Mouse (Mus musculus): ENCODE data around the gene Acpp. TPM values are rescaled to one million over a fixed set of nuclear protein-coding genes. Genes with fewer than 3 reads are reported as not detected.
A peak's percentile ranks its signal among the peaks of the same experiment; 100 is the strongest.

Acpp gene
- polyA plus RNA-seq, 1 experiment from 2014 or later, result 0.16 TPM

DNA sequence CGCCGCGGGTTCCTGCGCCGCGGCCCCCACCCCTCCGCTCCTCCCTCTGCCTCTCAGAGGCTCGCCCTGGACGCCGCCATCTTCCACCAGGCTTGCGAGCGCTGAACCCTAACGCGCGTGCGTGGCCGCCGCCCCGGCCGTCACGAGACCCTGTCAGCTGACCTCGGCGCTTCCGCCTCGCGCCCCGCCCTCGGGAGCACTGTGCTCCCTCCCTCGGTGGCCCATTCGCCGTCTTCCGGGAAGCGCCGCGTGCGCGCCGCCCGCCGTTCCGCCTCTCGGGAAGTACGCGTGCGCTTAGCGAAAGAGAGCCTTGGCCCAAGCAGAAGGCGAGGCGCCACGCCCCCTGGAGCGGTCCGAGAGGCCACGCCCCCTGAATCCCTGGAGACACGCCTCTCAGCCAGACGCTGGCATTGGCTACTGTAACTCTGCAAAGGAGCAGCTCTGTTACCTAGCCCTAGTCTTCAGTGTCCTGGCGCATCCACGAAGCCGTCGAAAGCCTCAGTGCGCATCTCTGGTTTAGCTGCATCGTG is 74.7 kb downstream of the Acpp start, which contains the start of gene Dnajc13:
TSS of gene Dnajc13 (minus strand) at position 108 of the 530 bp plus-strand sequence.
- peak within 1 kb of the TSS; percentile 95 for H3K4me3 ChIP-seq
- no peaks in the 10 kb centered on the region for H3K27me3 ChIP-seq
- H3K27ac ChIP-seq, result peak within 1 kb of the TSS; percentile 93
- H3K36me3 ChIP-seq, result no peaks in the 10 kb centered on the region
- 0% methylated on average over 47 of the region's 60 CpGs for WGBS
- H3K9me3 ChIP-seq, result no peaks in the 10 kb centered on the region
- peaks cover 26% of the 10 kb centered on the region for H3K4me1 ChIP-seq (replicated peaks)
- H3K9ac ChIP-seq, result peak within 1 kb of the TSS; percentile 95
- ATAC-seq (ENCODE audit: low FRiP score), result peak; percentile 98
- H3K4me2 ChIP-seq, result peak within 1 kb of the TSS; percentile 84

GRCm38 (mm10) chr9:104262016-104262762 is 75.4 kb downstream of the Acpp start:
- WGBS, result under 1% methylated on average over 36 of the region's 46 CpGs
- no peaks in the 10 kb centered on the region for H3K9me3 ChIP-seq
- peaks cover 31% of the 10 kb centered on the region for H3K4me1 ChIP-seq (replicated peaks)
- no peaks in the 10 kb centered on the region for H3K27me3 ChIP-seq
- peak overlapping the region; percentile 93 for H3K27ac ChIP-seq
- ATAC-seq (ENCODE audit: low FRiP score), result no peak; the same call in none of the 2 replicates
- peak overlapping the region; percentile 95 for H3K9ac ChIP-seq
- peak overlapping the region; percentile 84 for H3K4me2 ChIP-seq
- H3K36me3 ChIP-seq, result no peaks in the 10 kb centered on the region
- H3K4me3 ChIP-seq, result peak overlapping the region; percentile 95

- Histone ChIP-seq H3K9ac (0 out of 2 replicates have a peak overlapping the region, but pooled peaks have one; percentile 25), H3K4me1 (replicated peaks) (peaks cover 37% of the 10 kb centered on the region), H3K4me2 (no peak overlapping the region), H3K9me3 (no peaks in the 10 kb centered on the region), H3K27ac (no peak overlapping the region), H3K36me3 (no peaks in the 10 kb centered on the region), H3K4me3 (no peak overlapping the region), H3K27me3 (no peaks in the 10 kb centered on the region)
- WGBS, result 65% methylated on average over 4 of the region's 4 CpGs
- ATAC-seq (ENCODE audit: low FRiP score), result no peak
These were observed 77.2 kb downstream of the Acpp start for GRCm38 (mm10) chr9:104260306-104260705.

DNA sequence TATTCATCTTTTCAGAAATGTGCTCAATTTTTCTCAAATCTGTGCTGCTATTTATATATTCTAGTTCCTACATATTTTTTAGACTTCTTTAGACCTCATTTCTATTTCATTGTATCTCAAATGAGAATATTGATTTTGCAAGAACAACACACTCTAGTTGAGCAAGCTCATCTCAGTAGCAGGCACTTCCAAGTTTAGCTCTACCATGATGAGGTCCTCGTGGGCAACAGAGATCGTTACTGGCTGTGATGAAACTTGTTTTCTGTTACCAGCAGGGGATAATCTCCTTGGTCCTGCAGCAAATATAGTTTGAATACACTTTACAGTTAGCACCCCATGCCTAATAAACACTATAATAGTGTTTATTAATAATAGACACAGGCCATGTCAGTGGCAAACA is 81.5 kb downstream of the Acpp start:
- H3K36me3 ChIP-seq, result no peaks in the 10 kb centered on the region
- H3K9ac ChIP-seq, result no peak overlapping the region
- 79% methylated on average over 2 of the region's 2 CpGs for WGBS
- no peaks in the 10 kb centered on the region for H3K27me3 ChIP-seq
- H3K4me3 ChIP-seq, result no peak overlapping the region
- H3K4me1 ChIP-seq (replicated peaks), result peaks cover 32% of the 10 kb centered on the region
- no peaks in the 10 kb centered on the region for H3K9me3 ChIP-seq
- H3K4me2 ChIP-seq, result no peak overlapping the region
- H3K27ac ChIP-seq, result no peak overlapping the region
- no peak for ATAC-seq (ENCODE audit: low FRiP score)

GRCm38 (mm10) chr9:104254408-104255180 is 83.0 kb downstream of the Acpp start:
- H3K27ac ChIP-seq, result no peak overlapping the region
- H3K36me3 ChIP-seq, result no peaks in the 10 kb centered on the region
- no peak overlapping the region for H3K9ac ChIP-seq
- peaks cover 18% of the 10 kb centered on the region for H3K4me1 ChIP-seq (replicated peaks)
- no peak for ATAC-seq (ENCODE audit: low FRiP score)
- no peak overlapping the region for H3K4me2 ChIP-seq
- WGBS, result 74% methylated on average over 9 of the region's 9 CpGs
- H3K9me3 ChIP-seq, result no peaks in the 10 kb centered on the region
- H3K27me3 ChIP-seq, result no peaks in the 10 kb centered on the region
- no peak overlapping the region for H3K4me3 ChIP-seq

GRCm38 (mm10) chr9:104252637-104253036 is 84.9 kb downstream of the Acpp start:
- Histone ChIP-seq H3K36me3 (no peaks in the 10 kb centered on the region), H3K4me1 (replicated peaks) (peaks cover 23% of the 10 kb centered on the region), H3K27ac (no peak overlapping the region), H3K4me2 (no peak overlapping the region), H3K4me3 (no peak overlapping the region), H3K9ac (no peak overlapping the region), H3K9me3 (no peaks in the 10 kb centered on the region), H3K27me3 (no peaks in the 10 kb centered on the region)
- ATAC-seq (ENCODE audit: low FRiP score), result no peak
- 92% methylated on average over 3 of the region's 3 CpGs for WGBS

GRCm38 (mm10) chr9:104251687-104252086 is 85.9 kb downstream of the Acpp start:
- H3K4me2 ChIP-seq, result no peak overlapping the region
- H3K36me3 ChIP-seq, result no peaks in the 10 kb centered on the region
- H3K27ac ChIP-seq, result no peak overlapping the region
- no peaks in the 10 kb centered on the region for H3K9me3 ChIP-seq
- peaks cover 15% of the 10 kb centered on the region for H3K4me1 ChIP-seq (replicated peaks)
- no peaks in the 10 kb centered on the region for H3K27me3 ChIP-seq
- WGBS, result 90% methylated on average over 4 of the region's 4 CpGs
- H3K4me3 ChIP-seq, result no peak overlapping the region
- no peak overlapping the region for H3K9ac ChIP-seq
- no peak for ATAC-seq (ENCODE audit: low FRiP score)

DNA sequence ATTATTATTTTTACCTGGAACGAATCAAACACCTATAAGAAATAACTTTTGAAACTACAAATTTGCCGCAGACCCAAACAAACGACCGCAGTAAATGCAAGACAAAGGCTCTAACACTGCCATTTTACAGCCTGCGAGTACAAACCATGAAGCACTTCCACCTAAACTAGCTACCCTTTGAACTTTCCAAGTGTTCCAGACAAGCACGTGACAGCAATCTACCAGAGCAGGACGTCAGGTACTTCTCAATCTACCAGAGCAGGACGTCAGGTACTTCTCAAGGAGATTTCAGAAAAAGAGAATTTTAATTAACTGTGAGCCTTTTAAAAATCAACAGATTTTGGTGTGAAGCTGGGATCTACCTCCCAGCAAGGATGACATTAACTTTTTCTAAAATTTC is 86.4 kb downstream of the Acpp start:
- Histone ChIP-seq H3K4me2 (no peak overlapping the region), H3K27me3 (no peaks in the 10 kb centered on the region), H3K9me3 (no peaks in the 10 kb centered on the region), H3K36me3 (peaks cover under 1% of the 10 kb centered on the region; the same call in 1 of the 2 replicates), H3K27ac (no peak overlapping the region), H3K4me3 (no peak overlapping the region), H3K4me1 (replicated peaks) (peaks cover 15% of the 10 kb centered on the region), H3K9ac (no peak overlapping the region)
- 90% methylated on average over 8 of the region's 8 CpGs for WGBS
- ATAC-seq (ENCODE audit: low FRiP score), result no peak

DNA sequence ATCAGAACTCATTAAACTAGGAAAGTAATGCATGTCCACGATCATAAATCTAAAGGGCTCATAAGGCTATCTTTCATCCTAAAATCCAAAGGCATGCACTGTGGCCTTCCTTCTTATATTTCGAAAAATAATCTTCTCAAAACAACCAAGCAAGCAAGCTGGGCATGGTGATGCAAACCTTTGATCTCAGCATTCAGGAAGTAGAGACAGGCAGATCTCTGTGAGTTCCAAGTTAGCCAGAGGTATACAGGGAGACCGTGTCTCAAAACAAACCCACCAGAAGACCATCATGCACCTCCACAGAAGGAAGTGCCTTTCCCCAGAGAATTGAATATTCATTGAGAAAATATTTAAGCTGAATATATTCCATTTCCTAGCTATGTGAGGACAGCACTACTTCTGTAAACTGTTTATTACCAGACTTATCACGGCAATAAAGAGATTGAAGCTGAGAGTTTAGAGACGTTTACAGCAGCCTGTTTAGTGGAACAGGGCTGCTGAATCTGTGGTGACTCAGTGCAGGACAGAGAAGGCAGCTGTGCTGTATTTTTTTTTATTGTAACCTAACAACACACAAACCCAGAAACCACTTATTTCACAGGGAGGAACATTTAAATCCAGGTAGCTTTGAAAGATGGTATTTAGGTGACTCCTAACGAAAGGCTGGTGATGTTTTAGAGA is 90.1 kb downstream of the Acpp start:
- H3K4me1 ChIP-seq (replicated peaks), result peaks cover 8% of the 10 kb centered on the region
- H3K36me3 ChIP-seq, result peaks cover 9% of the 10 kb centered on the region
- no peak overlapping the region for H3K27ac ChIP-seq
- no peaks in the 10 kb centered on the region for H3K9me3 ChIP-seq
- H3K9ac ChIP-seq, result no peak overlapping the region
- no peak overlapping the region for H3K4me3 ChIP-seq
- no peak for ATAC-seq (ENCODE audit: low FRiP score)
- no peaks in the 10 kb centered on the region for H3K27me3 ChIP-seq
- no peak overlapping the region for H3K4me2 ChIP-seq
- 88% methylated on average over 6 of the region's 6 CpGs for WGBS

GRCm38 (mm10) chr9:104243799-104244466 is 93.6 kb downstream of the Acpp start:
- Histone ChIP-seq H3K4me3 (no peak overlapping the region), H3K9ac (no peak overlapping the region), H3K27me3 (no peaks in the 10 kb centered on the region), H3K4me1 (replicated peaks) (peaks cover 10% of the 10 kb centered on the region; the same call in 1 of the 2 replicates), H3K4me2 (no peak overlapping the region), H3K27ac (no peak overlapping the region), H3K36me3 (peaks cover 13% of the 10 kb centered on the region), H3K9me3 (no peaks in the 10 kb centered on the region)
- ATAC-seq (ENCODE audit: low FRiP score), result no peak
- 86% methylated on average over 9 of the region's 9 CpGs for WGBS

DNA sequence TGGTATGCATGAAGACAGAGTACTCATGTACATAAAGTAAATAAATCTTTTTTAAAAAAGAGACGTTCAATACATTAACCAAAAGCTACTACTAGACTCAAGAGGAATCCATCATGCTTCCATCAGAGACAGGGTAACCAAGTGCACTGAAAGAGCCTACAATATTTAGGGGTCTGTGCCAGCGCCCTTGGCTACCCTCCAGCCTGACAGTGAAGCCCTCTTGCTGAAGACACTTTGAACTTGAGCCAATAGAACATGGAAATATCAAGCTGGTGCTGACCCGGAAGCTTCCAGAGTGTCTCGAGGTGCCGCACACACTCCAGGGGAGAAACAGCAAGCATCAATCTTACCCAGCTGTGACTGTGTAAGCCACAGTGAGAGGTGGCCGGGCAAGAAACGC is 97.4 kb downstream of the Acpp start:
- Histone ChIP-seq H3K4me2 (no peak overlapping the region), H3K27me3 (no peaks in the 10 kb centered on the region), H3K27ac (no peak overlapping the region), H3K4me3 (no peak overlapping the region), H3K9me3 (no peaks in the 10 kb centered on the region), H3K9ac (no peak overlapping the region), H3K36me3 (peaks cover 29% of the 10 kb centered on the region), H3K4me1 (replicated peaks) (peaks cover 11% of the 10 kb centered on the region; the same call in 1 of the 2 replicates)
- WGBS, result 90% methylated on average over 7 of the region's 7 CpGs
- ATAC-seq (ENCODE audit: low FRiP score), result no peak

Data from hindbrain, embryonic 13.5 days (tissue).